Mouse (Mus musculus) erythroblast, embryonic 14.5 days (primary cell): Measurements from ENCODE around the gene Hip1.
"Not testable (repeated sequence)": the region's sequence is repeated elsewhere in the genome, so short reads cannot be mapped to it uniquely, and the experiment has no call there.

ENCODE experiments used
- GATA1 ChIP-seq: IDR thresholded peaks from 2 replicates; pipeline ENCODE4 v1.6.1; 2012; ENCODE audit warnings: low read length, inconsistent platforms, mixed read lengths
- TAL1 ChIP-seq: IDR thresholded peaks from 3 replicates; pipeline ENCODE4 v1.6.1; 2012; ENCODE audit warnings: low read length, inconsistent platforms, mixed read lengths

DNA sequence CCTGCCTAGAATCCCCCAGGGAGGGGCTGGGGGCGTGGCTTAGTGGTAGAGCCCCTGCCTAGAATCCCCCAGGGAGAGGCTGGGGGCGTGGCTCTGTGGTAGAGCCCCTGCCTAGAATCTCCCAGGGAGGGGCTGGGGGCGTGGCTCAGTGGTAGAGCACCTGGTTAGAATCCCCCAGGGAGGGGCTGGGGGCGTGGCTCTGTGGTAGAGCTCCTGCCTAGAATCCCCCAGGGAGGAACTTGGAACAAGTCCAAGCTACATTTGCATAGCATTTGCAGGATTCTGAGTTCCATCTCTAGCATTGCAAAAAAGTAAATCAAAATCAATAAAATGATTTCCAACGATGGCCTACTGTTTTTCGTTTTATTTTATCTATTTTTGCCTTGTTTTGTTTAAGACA is 61.1 kb downstream of the Hip1 start:
- TF ChIP-seq GATA1, TAL1: not testable (repeated sequence)
